ENCODE assay signal across 8 mouse cellular contexts in genomic region chrX:97431391-97431803, GRCm38 (mm10). TPM values are rescaled to one million over a fixed set of nuclear protein-coding genes. Genes with fewer than 3 reads are reported as not detected.
DNase-seq lines count a peak whose midpoint lies in the region; ATAC-seq and TF ChIP-seq lines count a peak whose summit lies in the region.

No protein-coding gene starts in this region.

- no peak for TF ChIP-seq CTCF in thymus, adult 2 months (IDR thresholded peaks at IDR 0.05; ENCODE audit: borderline replicate concordance, control insufficient read depth, extremely low read depth, insufficient read depth, low read length, poor library complexity)

- no peaks in the 10 kb centered on the region for H3K36me3 ChIP-seq in thymus, adult 2 months (ENCODE audit: control insufficient read depth, insufficient read depth, low read length)
- no peaks in the 10 kb centered on the region for H3K36me3 ChIP-seq in intestine, embryonic 16.5 days (ENCODE audit: control insufficient read depth, insufficient read depth, low read length)
- H3K36me3 ChIP-seq in megakaryocyte, embryonic 14.5 days (replicated peaks; ENCODE audit: low read length) = no peaks in the 10 kb centered on the region

- no peaks in the 10 kb centered on the region for H3K27me3 ChIP-seq in thymus, adult 2 months (ENCODE audit: control insufficient read depth, insufficient read depth, low read length)
- H3K27me3 ChIP-seq in intestine, embryonic 16.5 days (replicated peaks; ENCODE audit: control insufficient read depth, insufficient read depth, low read length) = no peaks in the 10 kb centered on the region
- H3K27me3 ChIP-seq in megakaryocyte, embryonic 14.5 days (replicated peaks) = peaks cover 2% of the 10 kb centered on the region

- intact Hi-C loops in left cerebral cortex, postnatal 10 days (cut with DNase I) = loop anchor here (5.0 kb wide), 1 partner anchor 1186 kb away; no protein-coding TSS in a partner anchor

- no peak overlapping the region for H3K4me3 ChIP-seq in thymus, adult 2 months (ENCODE audit: control insufficient read depth, insufficient read depth, low read length)
- H3K4me3 ChIP-seq in intestine, embryonic 16.5 days (ENCODE audit: low read length) = peak overlapping the region; percentile 51
- peak overlapping the region; percentile 91 for H3K4me3 ChIP-seq in megakaryocyte, embryonic 14.5 days (replicated peaks)

- peak; percentile 50; the same call in 1 of the 2 replicates for ATAC-seq in intestine, embryonic 16.5 days

- WGBS in thymus, adult 2 months = 5% methylated on average over 6 of the region's 6 CpGs
- WGBS in intestine, embryonic 16.5 days = 13% methylated on average over 6 of the region's 6 CpGs

- peak; percentile 1 for DNase-seq in thymus, adult 2 months
- no peak for DNase-seq in thymus, adult 18-20 months
- DNase-seq in embryo, embryonic 10.5 days (ENCODE audit: low spot score) = peak; percentile 75
- DNase-seq in gastrocnemius, postnatal 25 days = peak; percentile 6
- DNase-seq in left cerebral cortex, postnatal 10 days (ENCODE audit: extremely low spot score in 1 of 2, low spot score in 2 of 2) = peak; percentile 17 to 34
- peak; percentile 23 for DNase-seq in right cerebral cortex, postnatal 14 days

- H3K4me2 ChIP-seq in intestine, embryonic 16.5 days (ENCODE audit: low read depth, low read length) = peak overlapping the region; percentile 45; the same call in 1 of the 2 replicates

- 0 out of 2 replicates have a peak overlapping the region, but pooled peaks have one; percentile 55 for H3K9ac ChIP-seq in intestine, embryonic 16.5 days (ENCODE audit: low read depth, low read length)

- H3K4me1 ChIP-seq in thymus, adult 2 months (replicated peaks; ENCODE audit: control insufficient read depth, insufficient read depth, low read length) = no peaks in the 10 kb centered on the region
- no peaks in the 10 kb centered on the region for H3K4me1 ChIP-seq in intestine, embryonic 16.5 days (ENCODE audit: control insufficient read depth, insufficient read depth, low read length)
- no peaks in the 10 kb centered on the region for H3K4me1 ChIP-seq in megakaryocyte, embryonic 14.5 days

- H3K9me3 ChIP-seq in intestine, embryonic 16.5 days (ENCODE audit: control insufficient read depth, low read length) = no peaks in the 10 kb centered on the region
- H3K9me3 ChIP-seq in megakaryocyte, embryonic 14.5 days = no peaks in the 10 kb centered on the region

- no peak overlapping the region for H3K27ac ChIP-seq in thymus, adult 2 months (ENCODE audit: control insufficient read depth, insufficient read depth, low read length)
- no peak overlapping the region for H3K27ac ChIP-seq in intestine, embryonic 16.5 days (ENCODE audit: low read length)

- no peak for TF ChIP-seq POLR2A in thymus, adult 2 months (IDR thresholded peaks at IDR 0.05; ENCODE audit: control insufficient read depth, extremely low read depth, insufficient read depth, low read length, poor library complexity)

RNA-seq across cellular contexts. Expression of gene Eda2r, which starts 54.4 kb away (rescaled TPM):
- 0.19 and 0.24 TPM in 2 replicates for polyA plus RNA-seq in thymus, adult 2 months (2012; rRNA removed)
- total RNA-seq in gastrocnemius, postnatal 25 days (2021) = 10 to 100 TPM in 1 of 2 experiments, 1 to 10 TPM in 1; 9.2 to 10.0 TPM
- polyA plus RNA-seq in intestine, embryonic 16.5 days (2015; fragmentation: Nextera tagmentation; extraction: Ambion mirVana) = 0.53 and 0.70 TPM in 2 replicates
- under 1 TPM in 1 of 2 experiments, not detected in 1; 0.16 TPM for total RNA-seq in left cerebral cortex, postnatal 10 days (2021)
- polyA plus RNA-seq in megakaryocyte, embryonic 14.5 days (2012; ENCODE audit: insufficient read depth, low replicate concordance) = 0.02 TPM in 1 of 2 replicates, not detected in the other

Comparison
In these comparisons a context has a peak if more than half of its experiments do, and no peak if none do; other contexts are left out.
1. DNase-seq: peak in thymus, adult 2 months (single experiment), embryo, embryonic 10.5 days (single experiment), gastrocnemius, postnatal 25 days (single experiment), left cerebral cortex, postnatal 10 days (2 of 2) and right cerebral cortex, postnatal 14 days (single experiment); none in thymus, adult 18-20 months (0 of 2).